Mouse (Mus musculus): Measurements from ENCODE around the gene Ubash3b.

The Ubash3b gene

GRCm38 (mm10) chr9:41099897-41100296, 61.6 kb downstream of the Ubash3b start:
- no peak for DNase-seq (ENCODE audit: extremely low spot score, low read depth, low spot score)

- no peak for DNase-seq (ENCODE audit: extremely low spot score, low read depth, low spot score)
Observed at GRCm38 (mm10) chr9:41099067-41099466, 62.4 kb downstream of the Ubash3b start.

- no peak for DNase-seq (ENCODE audit: extremely low spot score, low read depth, low spot score)
Observed at GRCm38 (mm10) chr9:41098065-41098464, 63.4 kb downstream of the Ubash3b start.

- no peak for DNase-seq (ENCODE audit: extremely low spot score, low read depth, low spot score)
Observed at GRCm38 (mm10) chr9:41091993-41092392, 69.5 kb downstream of the Ubash3b start.

GRCm38 (mm10) chr9:41091187-41091586, 70.3 kb downstream of the Ubash3b start:
- DNase-seq (ENCODE audit: extremely low spot score, low read depth, low spot score) = no peak

- DNase-seq (ENCODE audit: extremely low spot score, low read depth, low spot score) = no peak
Observed at GRCm38 (mm10) chr9:41087831-41088383, 73.6 kb downstream of the Ubash3b start.

- DNase-seq (ENCODE audit: extremely low spot score, low read depth, low spot score) = no peak
Observed at GRCm38 (mm10) chr9:41084191-41084901, 77.2 kb downstream of the Ubash3b start.

GRCm38 (mm10) chr9:41083386-41084055, 78.0 kb downstream of the Ubash3b start:
- DNase-seq (ENCODE audit: extremely low spot score, low read depth, low spot score) = no peak

- DNase-seq (ENCODE audit: extremely low spot score, low read depth, low spot score) = no peak
Observed at GRCm38 (mm10) chr9:41082891-41083290, 78.6 kb downstream of the Ubash3b start.

- DNase-seq (ENCODE audit: extremely low spot score, low read depth, low spot score) = no peak
Observed at GRCm38 (mm10) chr9:41080877-41081276, 80.6 kb downstream of the Ubash3b start.

- DNase-seq (ENCODE audit: extremely low spot score, low read depth, low spot score) = no peak
Observed at GRCm38 (mm10) chr9:41079428-41080155, 81.9 kb downstream of the Ubash3b start.

GRCm38 (mm10) chr9:41078198-41078597, 83.3 kb downstream of the Ubash3b start:
- no peak for DNase-seq (ENCODE audit: extremely low spot score, low read depth, low spot score)

- DNase-seq (ENCODE audit: extremely low spot score, low read depth, low spot score) = no peak
Observed at GRCm38 (mm10) chr9:41076150-41076549, 85.3 kb downstream of the Ubash3b start.

- no peak for DNase-seq (ENCODE audit: extremely low spot score, low read depth, low spot score)
Observed at GRCm38 (mm10) chr9:41075528-41075927, 86.0 kb downstream of the Ubash3b start.

- no peak for DNase-seq (ENCODE audit: extremely low spot score, low read depth, low spot score)
Observed at GRCm38 (mm10) chr9:41073196-41074009, 88.1 kb downstream of the Ubash3b start.

GRCm38 (mm10) chr9:41072786-41073185, 88.7 kb downstream of the Ubash3b start:
- DNase-seq (ENCODE audit: extremely low spot score, low read depth, low spot score) = no peak

- DNase-seq (ENCODE audit: extremely low spot score, low read depth, low spot score) = no peak
Observed at GRCm38 (mm10) chr9:41071906-41072511, 89.5 kb downstream of the Ubash3b start.

GRCm38 (mm10) chr9:41070761-41071181, 90.7 kb downstream of the Ubash3b start:
- no peak for DNase-seq (ENCODE audit: extremely low spot score, low read depth, low spot score)

GRCm38 (mm10) chr9:41069509-41069908, 92.0 kb downstream of the Ubash3b start:
- DNase-seq (ENCODE audit: extremely low spot score, low read depth, low spot score) = no peak

- DNase-seq (ENCODE audit: extremely low spot score, low read depth, low spot score) = no peak
Observed at GRCm38 (mm10) chr9:41061446-41061845, 100.1 kb downstream of the Ubash3b start.

All from hindlimb bud, embryonic 11.5 days (tissue).